Mouse (Mus musculus) megakaryocyte progenitor cell, adult 5-6 weeks (primary cell): ENCODE measurements around the gene 1700057G04Rik. TPM values are rescaled to one million over a fixed set of nuclear protein-coding genes. Genes with fewer than 3 reads are reported as not detected.

Experiments used
- ATAC-seq: replicated peaks from 2 replicates; pipeline ENCODE4 v1.8.0; 2016; ENCODE audit warnings: mild to moderate bottlenecking, moderate TSS enrichment, inconsistent platforms; ENCODE audit not compliant: poor library complexity
- total RNA-seq, 2 experiments: library from RNA; stranded (forward) in 1 of 2; stranded (reverse) in 1 of 2; fragments of 157-497, 149-512 nt in 1 of 2; fragments of 200-1000 nt in 1 of 2; gene quantifications; 2 replicates each; pipeline versions ENCODE4 v1.2.3 to v1.2.4; 2015 to 2017

The 1700057G04Rik gene
- total RNA-seq (2015) (not detected in 2 replicates), total RNA-seq (2017) (not detected in 2 replicates)

DNA sequence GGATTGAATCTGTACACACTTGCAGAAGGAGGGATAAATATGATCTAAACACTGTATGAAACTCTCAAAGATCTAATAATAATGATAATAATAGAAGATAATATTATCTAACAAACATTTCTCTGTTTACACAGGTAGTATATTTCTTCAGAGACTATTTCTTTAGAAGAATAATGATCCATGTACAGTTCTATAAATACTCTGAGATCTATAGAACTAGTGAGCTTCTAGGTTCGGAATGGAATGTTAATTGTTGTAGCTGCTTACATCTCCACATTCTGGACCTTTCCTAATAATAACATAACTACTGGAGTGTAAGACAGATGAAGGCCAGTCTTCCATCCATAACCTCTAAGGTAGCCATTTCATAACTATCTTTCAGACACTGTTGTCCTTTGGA lies at the start of gene 1700057G04Rik:
1700057G04Rik (plus strand) TSS at position 301 of the 400 bp plus-strand sequence.
- no peak for ATAC-seq

DNA sequence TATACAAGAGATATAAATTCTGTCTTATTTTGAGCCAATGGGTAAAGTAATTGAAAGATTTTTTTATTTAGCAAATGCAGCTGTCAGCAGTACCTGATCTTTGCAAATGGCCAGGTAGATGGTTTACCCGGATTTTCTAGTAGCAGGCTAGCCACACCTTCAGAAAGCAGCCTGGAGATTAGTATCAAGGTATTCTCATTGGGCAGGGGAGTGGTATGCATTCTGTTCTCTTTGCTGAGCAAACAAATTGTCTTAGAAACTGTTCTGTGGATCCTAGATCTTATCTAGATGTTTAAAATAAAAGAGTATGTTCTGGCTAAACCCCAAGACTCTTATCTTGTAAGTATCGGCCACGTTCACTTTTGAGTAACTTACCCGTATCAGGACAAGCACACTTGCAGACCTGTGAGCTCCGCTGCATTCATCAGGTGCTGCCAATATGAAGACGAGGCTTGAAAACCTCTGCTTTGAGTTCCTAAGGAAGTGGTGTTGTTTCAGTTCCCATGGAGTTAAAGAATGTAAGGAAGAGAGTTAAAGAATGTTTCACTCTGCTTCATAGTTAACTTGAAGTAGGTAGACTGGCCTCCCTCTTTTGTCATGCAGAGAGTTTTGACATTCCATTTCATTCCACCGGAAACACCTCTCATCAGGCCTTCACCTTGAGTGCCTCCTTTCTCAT lies 48.6 kb upstream of the 1700057G04Rik start:
- ATAC-seq = peak; percentile 66

DNA sequence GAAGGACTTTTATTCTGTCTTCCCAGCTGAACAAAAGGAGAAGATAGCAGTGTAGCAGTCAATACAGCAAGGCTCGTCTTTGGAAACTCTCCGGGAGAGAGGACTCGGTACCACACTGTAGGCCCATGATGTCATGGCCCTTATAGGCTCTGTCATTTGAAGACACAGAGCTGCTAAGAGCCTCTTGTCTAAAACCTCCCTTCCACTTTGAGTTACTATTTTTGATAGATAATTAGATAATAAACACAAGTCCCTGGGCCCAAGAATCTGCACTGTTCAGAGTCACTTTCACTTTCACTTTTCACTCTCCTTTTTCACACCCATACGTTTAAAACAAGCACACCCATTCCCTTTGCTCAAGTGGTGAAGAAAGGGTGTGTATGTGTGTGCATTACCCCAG lies 43.5 kb upstream of the 1700057G04Rik start:
- ATAC-seq = peak; percentile 35

DNA sequence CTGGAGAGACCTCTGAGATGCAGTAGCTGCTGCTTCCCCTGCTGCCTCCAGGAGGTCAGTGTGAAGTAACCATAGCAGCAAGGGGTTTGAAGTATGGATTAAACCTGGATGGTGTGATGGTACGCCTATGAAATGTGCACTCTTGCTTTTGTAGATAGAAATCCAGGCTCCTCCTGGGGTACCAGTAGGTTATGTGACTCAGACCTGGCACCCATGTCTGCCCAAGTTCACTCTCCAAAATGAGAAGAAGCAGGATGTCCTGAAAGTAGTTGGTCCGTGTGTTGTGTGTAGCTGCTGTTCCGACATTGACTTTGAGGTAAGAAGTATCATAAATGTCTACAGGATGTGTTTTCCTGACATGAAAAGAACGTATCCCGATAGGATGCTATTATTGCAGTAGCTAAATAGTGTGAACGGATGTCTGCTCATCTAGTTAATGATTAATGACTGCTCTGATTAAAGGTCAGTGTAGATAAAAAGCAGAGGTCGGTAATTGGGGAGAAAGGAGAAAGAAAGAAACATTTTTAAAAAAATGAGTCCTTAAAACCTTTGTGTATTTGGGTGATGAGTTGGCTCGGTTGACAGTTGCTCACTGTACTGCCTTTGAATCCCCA lies 42.5 kb upstream of the 1700057G04Rik start:
- ATAC-seq = no peak

DNA sequence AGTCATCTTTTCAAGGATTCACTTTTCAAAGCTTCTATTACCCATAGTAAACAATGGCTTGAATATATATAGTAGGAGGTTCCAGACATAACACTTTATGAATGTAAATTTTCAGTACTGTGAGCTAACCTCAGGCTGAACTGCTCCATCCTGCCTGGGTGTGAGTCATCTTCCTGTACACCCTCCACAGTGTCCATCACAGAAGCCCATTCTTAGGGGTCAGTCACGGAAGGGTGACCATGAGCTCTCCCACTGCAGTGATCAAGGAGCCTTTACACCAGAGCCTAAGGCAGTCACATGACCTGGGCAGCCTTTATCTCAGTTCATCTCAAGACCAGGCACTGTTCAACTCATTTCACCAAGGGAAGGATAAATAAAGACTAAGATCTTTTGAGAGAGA lies 41.4 kb upstream of the 1700057G04Rik start:
- no peak for ATAC-seq

DNA sequence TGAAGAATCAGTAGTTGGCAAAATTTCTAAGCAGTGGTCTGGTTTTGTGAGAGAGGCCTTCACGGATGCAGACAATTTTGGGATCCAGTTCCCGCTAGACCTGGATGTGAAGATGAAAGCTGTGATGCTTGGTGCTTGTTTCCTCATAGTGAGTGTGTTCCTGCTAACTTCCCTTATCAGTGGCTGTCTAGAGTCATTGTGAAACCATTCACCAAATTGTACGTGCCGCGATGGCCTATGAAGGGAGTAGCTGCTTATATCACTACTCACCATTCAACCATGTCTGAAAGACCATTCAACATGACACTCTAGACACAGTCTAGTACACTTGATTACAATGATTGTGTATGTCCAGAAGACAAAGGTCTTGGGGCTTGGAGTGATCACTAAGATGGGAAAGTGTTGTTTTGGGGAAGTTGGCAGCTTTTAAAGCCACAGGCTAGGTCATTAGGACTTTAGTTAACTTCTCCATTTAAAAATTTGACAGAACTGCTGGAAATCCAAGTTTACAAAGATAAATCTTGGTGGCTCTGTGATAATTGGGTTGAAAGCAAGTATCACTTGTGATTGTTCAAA lies 39.3 kb upstream of the 1700057G04Rik start:
- ATAC-seq = peak; percentile 71

DNA sequence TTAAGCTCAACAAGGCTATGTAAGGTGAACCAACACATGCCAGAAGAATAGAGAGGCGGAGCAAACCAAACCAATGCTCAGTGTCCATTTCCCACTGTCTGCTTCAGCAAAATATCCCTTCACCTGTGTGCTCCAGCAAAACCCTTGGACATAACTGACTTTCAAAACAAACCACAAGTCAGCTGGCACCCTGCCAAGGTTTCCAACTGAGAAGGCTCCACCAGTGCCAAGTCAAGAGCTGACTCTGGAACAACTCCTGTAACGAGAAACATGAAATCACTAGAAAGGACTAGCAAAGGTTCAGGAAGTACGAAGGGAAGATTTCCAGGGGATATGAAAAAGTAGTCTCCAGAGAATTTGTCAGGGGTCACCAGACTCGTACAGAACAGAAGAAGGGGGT lies 38.2 kb upstream of the 1700057G04Rik start:
- ATAC-seq = no peak

DNA sequence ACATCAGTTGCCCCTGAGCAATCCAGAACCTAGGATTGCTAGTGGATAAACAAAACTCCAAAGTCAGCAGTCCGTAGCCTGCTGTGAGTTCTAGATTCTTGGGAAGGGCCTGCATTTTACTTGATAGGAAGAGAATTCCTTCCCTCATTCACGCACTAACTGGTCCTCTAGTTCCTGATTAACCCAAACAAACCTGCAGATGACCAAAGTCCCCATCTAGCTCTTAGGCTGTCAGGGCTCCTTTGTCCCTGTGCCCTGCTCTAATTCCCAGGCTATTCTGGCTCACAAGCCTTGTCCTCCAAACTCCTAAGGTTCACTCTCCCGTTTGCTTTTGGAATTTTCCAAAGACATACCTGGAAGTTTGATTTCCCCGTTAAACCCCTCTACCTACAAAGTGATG lies 36.5 kb upstream of the 1700057G04Rik start:
- no peak for ATAC-seq

DNA sequence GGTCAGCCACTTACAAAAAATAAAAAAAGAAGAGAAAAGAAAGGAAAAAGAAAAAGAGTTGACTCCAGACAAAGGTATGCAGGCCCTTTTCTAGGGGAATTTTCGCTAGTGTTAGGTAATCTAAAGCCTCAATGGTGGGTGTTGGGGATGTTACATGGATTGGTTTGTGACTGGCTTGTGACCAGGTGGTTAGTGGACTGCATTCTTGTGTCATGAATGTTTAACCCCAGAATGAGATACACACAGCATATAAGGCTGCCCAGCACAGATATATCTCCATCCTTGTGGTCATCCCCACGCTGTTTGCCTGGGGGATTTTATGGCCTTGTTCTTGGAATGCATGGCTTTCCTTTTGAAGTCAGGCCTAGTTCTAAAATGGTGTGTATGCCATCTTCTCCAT lies 35.9 kb upstream of the 1700057G04Rik start:
- ATAC-seq = no peak

DNA sequence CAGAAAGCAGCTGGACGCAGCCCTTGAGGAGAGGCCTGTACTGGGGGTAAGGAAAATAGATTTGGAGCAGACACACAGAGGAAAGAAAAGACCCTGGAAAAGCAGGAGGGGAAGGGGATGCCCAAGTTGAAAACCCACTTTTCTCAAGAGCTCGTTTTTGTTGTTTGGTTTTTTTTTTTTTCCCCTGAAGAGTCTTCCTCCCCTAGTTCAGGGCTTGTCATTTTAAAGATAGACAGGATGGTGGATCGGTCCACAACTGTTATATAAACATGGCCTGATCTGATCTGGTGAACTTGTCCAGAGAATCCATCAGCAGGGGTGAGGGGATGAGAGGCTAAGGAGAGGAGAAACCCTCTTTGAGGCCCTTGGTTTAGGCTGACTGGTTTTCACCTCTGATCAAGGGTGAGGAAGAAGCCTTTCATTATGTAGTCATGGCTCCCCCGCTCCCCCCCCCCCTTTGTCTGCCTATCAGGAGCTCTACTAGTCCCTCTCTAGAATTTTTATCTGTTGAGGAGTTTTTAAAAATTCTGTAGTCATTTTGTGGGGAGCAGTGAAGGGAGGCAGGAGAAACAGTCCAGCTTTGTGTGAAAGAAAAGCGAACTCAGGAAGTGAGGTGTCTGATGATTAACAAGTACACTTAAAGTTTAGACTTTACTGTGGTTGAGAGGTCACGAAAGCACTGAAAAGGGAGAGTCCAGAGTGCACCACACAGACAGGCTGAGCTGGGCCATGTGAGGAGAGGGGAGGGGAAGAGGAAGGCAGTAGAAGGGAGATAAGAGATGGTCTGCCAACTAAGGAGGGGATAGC lies 35.0 kb upstream of the 1700057G04Rik start:
- ATAC-seq = peak; percentile 61

DNA sequence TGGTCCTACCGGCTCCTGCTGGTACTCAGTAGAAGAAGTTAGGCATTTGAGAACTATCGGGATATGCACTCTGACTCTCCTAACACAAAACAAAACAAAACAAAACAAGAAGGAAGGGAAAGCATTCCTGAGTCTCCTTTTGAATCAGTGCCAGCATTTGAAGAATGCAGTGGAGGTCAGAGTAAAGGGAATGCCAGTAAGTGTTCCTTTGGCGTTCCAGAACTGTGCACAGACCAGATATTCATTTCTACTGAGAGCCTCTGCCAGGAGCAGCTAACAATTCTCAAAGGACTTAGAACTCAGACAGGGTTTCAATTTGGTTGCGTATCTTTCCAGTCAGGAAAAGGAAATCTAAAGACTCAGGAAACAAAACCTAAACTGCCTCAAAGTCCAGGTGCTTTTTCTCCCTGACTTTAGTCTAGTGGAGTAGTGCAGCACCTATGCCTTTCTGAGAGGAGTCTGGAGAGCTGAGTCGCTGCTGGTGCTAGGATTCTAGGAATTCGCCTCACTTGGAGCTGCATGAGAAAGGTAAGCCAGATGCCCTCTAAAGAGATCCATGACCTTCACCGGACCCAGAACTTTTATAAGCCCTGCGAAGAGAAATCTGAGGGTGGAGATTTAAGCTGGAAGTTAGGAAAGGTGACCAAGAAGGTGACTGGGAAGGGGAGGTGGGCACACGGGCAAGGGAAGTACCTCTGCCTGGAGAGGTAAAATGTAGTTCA lies 33.5 kb upstream of the 1700057G04Rik start, which contains the start of gene Plscr2:
Plscr2 (plus strand) TSS at position 117 of the 722 bp plus-strand sequence.
- no peak for ATAC-seq

DNA sequence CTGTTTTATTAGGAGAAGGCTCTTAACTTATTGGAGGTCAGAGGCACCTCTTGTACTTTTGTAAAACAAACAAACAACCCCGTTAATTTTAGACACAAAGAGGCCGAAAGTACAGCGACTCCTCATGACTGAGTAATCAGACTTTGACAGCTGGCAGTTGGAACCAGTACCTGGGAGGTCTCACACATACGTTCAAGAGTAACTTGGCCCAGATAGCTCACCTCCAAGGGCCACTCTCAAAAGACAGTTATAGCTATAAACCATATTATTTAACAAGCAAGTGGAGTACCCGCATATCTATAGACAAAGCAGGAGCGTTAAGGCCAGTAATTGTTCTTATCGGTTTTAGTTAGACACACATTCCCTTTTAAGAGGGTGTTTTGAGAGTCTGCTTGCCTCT lies 32.8 kb upstream of the 1700057G04Rik start:
- peak; percentile 68 for ATAC-seq

DNA sequence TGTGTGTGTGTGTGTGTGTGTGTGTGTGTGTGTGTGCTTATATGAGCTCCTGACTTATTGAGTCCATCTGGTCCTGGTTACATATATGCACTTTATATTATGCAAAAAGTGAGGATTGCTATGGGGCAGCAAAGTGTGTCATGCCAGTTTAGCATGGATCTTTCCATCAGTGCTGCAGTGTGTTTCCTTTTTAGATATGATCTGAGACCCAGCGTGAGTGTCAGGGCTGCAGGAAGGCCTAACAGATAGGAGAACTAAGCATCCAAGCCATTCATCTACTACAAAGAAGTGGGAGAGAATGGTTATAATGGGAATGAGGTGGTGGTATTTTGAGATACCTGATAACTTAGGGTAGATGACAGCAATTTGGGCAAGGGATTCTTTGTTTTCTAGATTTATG lies 29.1 kb upstream of the 1700057G04Rik start:
- no peak for ATAC-seq

DNA sequence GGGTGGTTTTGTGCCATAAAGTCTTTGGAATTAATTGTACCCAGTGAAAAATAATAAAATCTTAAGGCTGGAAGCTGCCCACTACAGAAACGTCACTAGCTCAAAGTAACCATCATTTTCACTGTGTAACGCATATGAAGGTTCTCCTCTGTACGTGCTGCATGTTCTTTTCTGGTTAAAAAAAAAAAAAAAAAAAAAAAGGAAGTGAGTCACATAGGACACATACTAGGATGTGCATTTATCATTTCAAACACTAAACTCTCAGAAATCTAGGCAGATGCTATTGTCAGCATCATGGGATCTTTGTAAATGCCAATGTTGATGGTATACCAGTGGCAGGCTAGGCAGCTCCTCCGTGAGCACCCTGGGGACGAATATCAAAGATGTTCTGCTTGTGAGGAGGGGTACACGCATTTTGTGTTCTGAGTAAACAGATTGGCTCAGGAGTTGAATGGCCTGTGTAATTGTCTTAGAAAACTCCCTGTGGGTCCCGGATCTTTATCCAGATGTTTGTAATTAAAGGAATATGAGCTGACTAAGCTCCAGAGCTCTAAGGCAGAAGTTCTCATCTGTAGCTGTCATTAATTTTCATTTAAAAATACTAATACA lies 26.5 kb upstream of the 1700057G04Rik start:
- ATAC-seq = 0 out of 2 replicates have a peak, but pooled peaks have one; percentile 26

DNA sequence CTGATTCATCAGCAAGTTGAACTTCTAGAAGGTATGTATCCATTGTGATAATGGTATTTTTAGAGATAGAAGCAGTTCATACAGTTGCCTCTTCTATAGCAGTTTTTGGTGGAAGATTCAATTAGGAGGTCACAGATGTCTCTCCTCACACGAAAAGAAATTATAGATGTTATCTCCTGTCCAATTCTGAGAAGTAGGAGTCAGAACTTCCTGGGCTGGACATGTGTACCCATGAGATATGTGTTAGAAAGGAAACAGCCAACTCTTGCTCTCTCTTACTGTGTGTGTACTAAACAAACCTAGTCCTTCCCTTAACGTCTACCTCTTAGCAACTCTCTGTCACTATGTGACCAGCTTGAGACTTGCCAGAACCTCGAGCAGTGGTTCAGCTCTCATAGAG lies 19.5 kb upstream of the 1700057G04Rik start:
- ATAC-seq = peak; percentile 95

DNA sequence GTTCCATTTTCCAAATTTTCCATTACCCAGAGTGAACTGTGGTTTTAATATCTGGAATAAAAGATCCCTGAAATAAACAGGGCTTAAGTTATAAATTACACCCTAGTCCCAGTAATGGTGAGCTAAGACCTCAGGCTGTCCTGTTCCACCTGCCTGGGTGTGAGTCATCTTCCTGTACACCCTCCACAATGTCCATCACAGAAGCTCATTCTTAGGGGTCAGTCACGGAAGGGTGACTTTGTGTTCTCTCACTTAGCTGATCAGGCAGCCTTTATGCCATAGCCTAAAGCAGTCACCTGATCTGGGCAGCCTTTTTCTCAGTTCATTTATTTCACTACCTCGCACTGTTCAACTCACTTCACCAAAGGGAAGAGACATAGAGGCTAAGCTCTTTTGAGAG lies 17.0 kb upstream of the 1700057G04Rik start:
- ATAC-seq = no peak

DNA sequence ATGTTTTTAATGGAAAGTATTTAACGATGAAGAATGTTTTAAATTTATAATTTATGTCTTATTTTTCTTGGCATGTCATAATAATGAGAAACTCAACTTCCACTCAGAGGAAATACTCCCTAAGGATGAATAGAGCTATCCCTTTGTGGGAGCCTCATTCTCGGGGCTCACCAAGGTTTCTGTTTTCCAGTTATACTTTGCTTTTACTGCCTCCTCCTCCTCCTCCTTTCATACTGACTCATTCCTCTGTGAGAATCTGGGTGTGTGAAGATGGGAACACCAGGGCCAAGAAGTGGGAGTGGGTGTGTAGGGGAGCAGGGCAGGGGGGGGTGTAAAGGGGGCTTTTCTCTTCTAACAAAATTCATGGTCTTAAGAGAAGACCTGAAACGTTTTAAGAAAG lies 16.3 kb upstream of the 1700057G04Rik start:
- ATAC-seq = no peak

DNA sequence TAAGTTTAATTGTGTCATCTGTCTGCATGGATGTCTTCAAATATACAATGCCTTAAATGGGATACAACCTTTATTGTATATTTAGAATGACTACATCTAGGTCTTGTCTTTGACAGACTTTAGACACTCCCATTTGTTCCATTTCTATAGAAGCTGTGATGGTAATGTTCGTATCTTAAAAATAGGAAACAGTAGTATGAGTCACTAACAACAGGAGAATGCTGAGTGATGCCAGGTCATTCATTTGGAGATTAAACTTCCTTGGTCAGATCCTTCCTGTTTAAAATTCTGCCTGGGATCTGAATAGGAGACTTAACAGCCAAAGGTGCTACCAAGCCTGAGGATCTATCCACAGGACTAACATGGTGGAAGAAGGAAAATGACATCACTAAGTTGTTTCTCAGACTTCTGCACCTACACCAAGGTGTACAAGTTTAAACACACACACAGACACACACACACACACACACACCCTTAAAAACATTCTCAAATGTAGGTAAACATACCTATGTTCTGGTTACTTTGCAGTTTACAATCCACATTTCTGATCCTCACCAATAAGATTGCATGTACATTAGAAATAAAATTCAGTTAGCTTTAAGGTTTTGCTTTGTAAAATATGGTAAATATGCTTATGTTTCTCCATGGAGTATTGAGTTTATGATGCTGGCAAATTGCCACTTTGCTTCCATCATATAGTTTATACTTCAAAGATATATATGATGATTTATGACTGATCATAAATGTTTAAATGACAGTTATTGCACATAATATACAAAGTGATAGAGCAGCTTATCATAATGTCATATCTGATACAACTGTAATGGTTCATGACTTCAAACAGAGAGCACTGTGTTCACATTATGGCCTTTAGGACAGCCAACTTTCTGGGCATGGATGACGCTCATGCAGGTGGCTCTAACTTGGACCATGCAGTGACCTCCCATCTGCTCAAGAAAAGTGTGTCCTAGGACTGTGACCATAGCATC lies 15.3 kb upstream of the 1700057G04Rik start:
- no peak for ATAC-seq

DNA sequence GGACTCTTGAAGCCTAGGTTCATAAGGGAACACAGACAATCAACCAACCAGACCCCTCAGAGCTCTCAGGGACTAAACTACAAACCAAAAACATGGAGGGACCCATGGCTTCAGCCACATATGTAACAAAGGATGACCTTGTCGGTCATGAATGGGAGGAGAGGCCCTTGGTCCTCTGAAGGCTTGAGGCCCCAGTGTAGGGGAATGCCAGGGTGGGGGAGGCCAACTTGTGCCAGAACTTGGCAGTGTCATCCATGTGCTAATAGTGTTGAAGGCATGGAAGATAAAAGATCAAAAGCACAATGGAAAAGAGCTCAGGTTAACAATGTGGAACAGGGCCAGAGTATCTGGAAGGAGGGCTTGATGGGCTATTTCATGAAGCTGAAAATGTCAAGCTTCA lies 10.9 kb upstream of the 1700057G04Rik start:
- ATAC-seq = no peak
